Mouse (Mus musculus) forebrain, postnatal 0 days (tissue): Measurements from ENCODE around the gene Crk. TPM values are rescaled to one million over a fixed set of nuclear protein-coding genes. Genes with fewer than 3 reads are reported as not detected.
"Not testable (repeated sequence)": the region's sequence is repeated elsewhere in the genome, so short reads cannot be mapped to it uniquely, and the experiment has no call there.

Source experiments
- ATAC-seq: fragments of 200-750 bp; cut with Nextera tagmentation; 2 replicates; pipeline ENCODE4 v1.8.0; 2017; ENCODE audit warnings: mild to moderate bottlenecking, moderate library complexity
- DNase-seq: peaks from one replicate; pipeline ENCODE4 v3.0.0-alpha.2; 2015
- H3K27ac ChIP-seq: fragments of 300-500 bp; sonication (generic); 2 replicates; pipeline ENCODE4 v1.5.1; 2014; ENCODE audit warnings: low read depth, mild to moderate bottlenecking, antibody characterized with exemption, low read length, moderate library complexity, mixed read lengths
- H3K27me3 ChIP-seq: fragments of 300-500 bp; sonication (generic); 2 replicates; pipeline ENCODE4 v1.6.1; 2014; ENCODE audit warnings: mild to moderate bottlenecking, low read length, mixed read lengths; ENCODE audit not compliant: insufficient read depth
- H3K36me3 ChIP-seq: fragments of 300-500 bp; sonication (generic); 2 replicates; pipeline ENCODE4 v1.6.1; 2014; ENCODE audit warnings: mild to moderate bottlenecking, moderate library complexity; ENCODE audit not compliant: insufficient read depth
- H3K4me1 ChIP-seq: fragments of 300-500 bp; sonication (generic); 2 replicates; pipeline ENCODE4 v1.6.1; 2014; ENCODE audit warnings: antibody characterized with exemption; ENCODE audit not compliant: insufficient read depth
- H3K4me2 ChIP-seq: fragments of 300-500 bp; sonication (generic); 2 replicates; pipeline ENCODE4 v1.6.1; 2014; ENCODE audit warnings: low read depth, mild to moderate bottlenecking, moderate library complexity
- H3K4me3 ChIP-seq: fragments of 300-500 bp; sonication (generic); 2 replicates; pipeline ENCODE4 v1.5.1; 2014; ENCODE audit warnings: low read depth, low read length, mixed read lengths
- H3K9ac ChIP-seq: fragments of 300-500 bp; sonication (generic); 2 replicates; pipeline ENCODE4 v1.6.1; 2014; ENCODE audit warnings: mild to moderate bottlenecking
- H3K9me3 ChIP-seq: fragments of 300-500 bp; sonication (generic); 2 replicates; pipeline ENCODE4 v1.6.1; 2016; ENCODE audit warnings: low read length
- CTCF ChIP-seq: sonication (generic); IDR thresholded peaks from 2 replicates; pipeline ENCODE4 v1.5.1; 2016; ENCODE audit warnings: antibody characterized with exemption, control low read depth, low read depth
- WGBS: fragments of 180-500 bp; shearing (Covaris S2); extraction: QIAGEN DNeasy Blood & Tissue Kit; methylation state at CpG from one replicate; pipeline ENCODE4 v1.1.7; 2014; 5-methylcytosine and 5-hydroxymethylcytosine counted together
- polyA plus RNA-seq: library from polyadenylated mRNA; unstranded; fragments of >200 nt; fragmentation: Nextera tagmentation; extraction: Ambion mirVana; gene quantifications from 2 replicates; pipeline ENCODE4 v1.2.1, GENCODE M21; 2015
- total RNA-seq: library from RNA; depleted of rRNA; stranded (reverse); fragments of >200 nt; gene quantifications from 2 replicates; pipeline ENCODE4 v1.2.3, GENCODE M21; 2014

Crk gene
- total and polyA plus RNA-seq, 2 experiments from 2014 or later, result 89.8 to 93.4 TPM

- no peak for DNase-seq
- ATAC-seq, result no peak
- Histone ChIP-seq H3K36me3 (peaks cover 13% of the 10 kb centered on the region), H3K4me3 (no peak overlapping the region), H3K9me3 (no peaks in the 10 kb centered on the region), H3K9ac (no peak overlapping the region), H3K27ac (no peak overlapping the region), H3K4me1 (no peaks in the 10 kb centered on the region), H3K4me2 (no peak overlapping the region), H3K27me3 (no peaks in the 10 kb centered on the region)
- 87% methylated on average over 2 of the region's 2 CpGs for whole genome bisulfite sequencing
- TF ChIP-seq CTCF, result no peak
Observed at GRCm38 (mm10) chr11:75688132-75688531, 9.1 kb downstream of the Crk start.

GRCm38 (mm10) chr11:75689977-75690376, 10.9 kb downstream of the Crk start:
- ATAC-seq (no peak), DNase-seq (no peak)
- 84% methylated on average over 1 of the region's 1 CpGs for WGBS
- no peaks in the 10 kb centered on the region for H3K9me3 ChIP-seq
- TF ChIP-seq CTCF, result no peak
- H3K27me3 ChIP-seq, result no peaks in the 10 kb centered on the region
- no peaks in the 10 kb centered on the region for H3K4me1 ChIP-seq
- no peak overlapping the region for H3K9ac ChIP-seq
- H3K27ac ChIP-seq, result no peak overlapping the region
- no peak overlapping the region for H3K4me2 ChIP-seq
- no peak overlapping the region for H3K4me3 ChIP-seq
- peaks cover 21% of the 10 kb centered on the region for H3K36me3 ChIP-seq

GRCm38 (mm10) chr11:75691047-75691446, 12.0 kb downstream of the Crk start:
- TF ChIP-seq CTCF, result no peak

GRCm38 (mm10) chr11:75693570-75693969, 14.5 kb downstream of the Crk start:
- Histone ChIP-seq H3K4me1 (no peaks in the 10 kb centered on the region), H3K36me3 (peaks cover 32% of the 10 kb centered on the region), H3K4me2 (no peak overlapping the region), H3K9ac (no peak overlapping the region), H3K27me3 (no peaks in the 10 kb centered on the region), H3K27ac (no peak overlapping the region), H3K4me3 (no peak overlapping the region), H3K9me3 (no peaks in the 10 kb centered on the region)
- WGBS, result 96% methylated on average over 5 of the region's 5 CpGs
- no peak for DNase-seq
- no peak for ATAC-seq
- no peak for TF ChIP-seq CTCF

More at GRCm38 (mm10) chr11:75691047-75691446, 12.0 kb downstream of the Crk start:
- DNase-seq, result no peak
- Histone ChIP-seq H3K27me3 (no peaks in the 10 kb centered on the region), H3K4me2 (no peak overlapping the region), H3K27ac (no peak overlapping the region), H3K4me1 (no peaks in the 10 kb centered on the region), H3K4me3 (no peak overlapping the region), H3K9ac (no peak overlapping the region), H3K36me3 (peaks cover 21% of the 10 kb centered on the region), H3K9me3 (no peaks in the 10 kb centered on the region)
- ATAC-seq, result no peak

GRCm38 (mm10) chr11:75697464-75697863, 18.4 kb downstream of the Crk start:
- not testable (repeated sequence) for H3K9me3 ChIP-seq

GRCm38 (mm10) chr11:75700557-75700956, 21.5 kb downstream of the Crk start:
- TF ChIP-seq CTCF, result peak; percentile 15; the same call in 1 of the 2 replicates
- ATAC-seq (no peak), DNase-seq (no peak)
- 94% methylated on average over 5 of the region's 5 CpGs for WGBS
- no peaks in the 10 kb centered on the region for H3K4me1 ChIP-seq
- H3K4me3 ChIP-seq, result no peak overlapping the region
- H3K9me3 ChIP-seq, result no peaks in the 10 kb centered on the region
- no peaks in the 10 kb centered on the region for H3K27me3 ChIP-seq
- no peak overlapping the region for H3K9ac ChIP-seq
- no peak overlapping the region for H3K27ac ChIP-seq
- no peak overlapping the region for H3K4me2 ChIP-seq
- peaks cover 53% of the 10 kb centered on the region for H3K36me3 ChIP-seq

More at GRCm38 (mm10) chr11:75697464-75697863, 18.4 kb downstream of the Crk start:
- peaks cover 49% of the 10 kb centered on the region for H3K36me3 ChIP-seq
- not testable (repeated sequence) for H3K9ac ChIP-seq, H3K4me1 ChIP-seq, H3K4me3 ChIP-seq, ATAC-seq, DNase-seq, H3K27ac ChIP-seq, H3K4me2 ChIP-seq, H3K27me3 ChIP-seq
- 94% methylated on average over 3 of the region's 3 CpGs for WGBS

GRCm38 (mm10) chr11:75702761-75703160, 23.7 kb downstream of the Crk start:
- Histone ChIP-seq H3K4me3 (no peak overlapping the region), H3K27me3 (no peaks in the 10 kb centered on the region), H3K9me3 (no peaks in the 10 kb centered on the region), H3K9ac (no peak overlapping the region), H3K4me1 (no peaks in the 10 kb centered on the region), H3K4me2 (no peak overlapping the region), H3K36me3 (peaks cover 56% of the 10 kb centered on the region), H3K27ac (no peak overlapping the region)
- no peak for TF ChIP-seq CTCF
- DNase-seq, result no peak
- 96% methylated on average over 6 of the region's 6 CpGs for WGBS
- no peak for ATAC-seq

- TF ChIP-seq CTCF, result no peak
- Histone ChIP-seq H3K9me3 (no peaks in the 10 kb centered on the region), H3K4me2 (no peak overlapping the region), H3K36me3 (peaks cover 48% of the 10 kb centered on the region), H3K4me3 (no peak overlapping the region), H3K27ac (no peak overlapping the region), H3K9ac (no peak overlapping the region), H3K27me3 (no peaks in the 10 kb centered on the region), H3K4me1 (no peaks in the 10 kb centered on the region)
- DNase-seq (no peak), ATAC-seq (no peak)
- WGBS, result 82% methylated on average over 2 of the region's 2 CpGs
Observed at GRCm38 (mm10) chr11:75703748-75704147, 24.7 kb downstream of the Crk start.
